Mouse (Mus musculus) liver, adult 2 months (tissue): Measurements from ENCODE around the gene Alox5ap. TPM values are rescaled to one million over a fixed set of nuclear protein-coding genes. Genes with fewer than 3 reads are reported as not detected.

Experiments
- DNase-seq: peaks from one replicate; pipeline ENCODE4 v3.0.0-alpha.2; 2011; ENCODE audit warnings: low read depth, low spot score; ENCODE audit errors: extremely low read depth
- H3K27ac ChIP-seq: fragments of 200-500 bp; replicated peaks from 2 replicates; pipeline ENCODE4 v1.5.1; 2012; ENCODE audit warnings: low read depth, mild to moderate bottlenecking, control low read depth, inconsistent platforms, low read length; ENCODE audit not compliant: insufficient read depth
- H3K27me3 ChIP-seq: fragments of 200-500 bp; 2 replicates; pipeline ENCODE4 v1.6.1; 2012; ENCODE audit warnings: mild to moderate bottlenecking, moderate library complexity, low read length, inconsistent platforms; ENCODE audit not compliant: control insufficient read depth, insufficient read depth
- H3K36me3 ChIP-seq: fragments of 200-500 bp; 2 replicates; pipeline ENCODE4 v1.6.1; 2012; ENCODE audit warnings: low read length, inconsistent platforms; ENCODE audit not compliant: control insufficient read depth, insufficient read depth
- H3K4me1 ChIP-seq: fragments of 200-500 bp; 2 replicates; pipeline ENCODE4 v1.6.1; 2011; ENCODE audit warnings: low read length; ENCODE audit not compliant: control insufficient read depth, insufficient read depth
- H3K4me3 ChIP-seq: fragments of 200-500 bp; 2 replicates; pipeline ENCODE4 v1.5.1; 2011; ENCODE audit warnings: low read depth, mild to moderate bottlenecking, control low read depth, low read length, moderate library complexity; ENCODE audit not compliant: insufficient read depth
- H3K79me2 ChIP-seq: fragments of 200-500 bp; 2 replicates; pipeline ENCODE4 v1.6.1; 2012; ENCODE audit warnings: inconsistent platforms, mild to moderate bottlenecking, low read length, moderate library complexity; ENCODE audit not compliant: control insufficient read depth, insufficient read depth
- H3K9ac ChIP-seq: fragments of 200-500 bp; 2 replicates; pipeline ENCODE4 v1.6.1; 2012; ENCODE audit warnings: low read depth, mild to moderate bottlenecking, control low read depth, inconsistent platforms, low read length
- CTCF ChIP-seq: fragments of 200-500 bp; IDR thresholded peaks from 2 replicates; pipeline ENCODE4 v1.5.1; 2011; ENCODE audit warnings: low read depth, low read length, control low read depth
- POLR2A ChIP-seq: fragments of 200-500 bp; IDR thresholded peaks from 2 replicates; pipeline ENCODE4 v1.6.1; 2011; ENCODE audit warnings: low read length, control low read depth; ENCODE audit not compliant: insufficient read depth; ENCODE audit errors: extremely low read depth
- WGBS: fragments of 180-500 bp; shearing (Covaris S2); methylation state at CpG from one replicate; pipeline ENCODE4 v1.1.7; 2018; 5-methylcytosine and 5-hydroxymethylcytosine counted together
- polyA plus RNA-seq: library from polyadenylated mRNA; depleted of rRNA; stranded (reverse); fragments of >200 nt; gene quantifications from 2 replicates; pipeline ENCODE4 v1.2.3, GENCODE M21; 2012; rRNA removed
- total RNA-seq: library from RNA; depleted of rRNA; stranded (reverse); fragments of >200 nt; gene quantifications from 2 replicates; pipeline ENCODE4 v1.2.3, GENCODE M21; 2014; rRNA removed

Alox5ap gene
- total RNA-seq = 2.3 and 3.8 TPM in 2 replicates
- 4.8 and 6.4 TPM in 2 replicates for polyA plus RNA-seq

DNA sequence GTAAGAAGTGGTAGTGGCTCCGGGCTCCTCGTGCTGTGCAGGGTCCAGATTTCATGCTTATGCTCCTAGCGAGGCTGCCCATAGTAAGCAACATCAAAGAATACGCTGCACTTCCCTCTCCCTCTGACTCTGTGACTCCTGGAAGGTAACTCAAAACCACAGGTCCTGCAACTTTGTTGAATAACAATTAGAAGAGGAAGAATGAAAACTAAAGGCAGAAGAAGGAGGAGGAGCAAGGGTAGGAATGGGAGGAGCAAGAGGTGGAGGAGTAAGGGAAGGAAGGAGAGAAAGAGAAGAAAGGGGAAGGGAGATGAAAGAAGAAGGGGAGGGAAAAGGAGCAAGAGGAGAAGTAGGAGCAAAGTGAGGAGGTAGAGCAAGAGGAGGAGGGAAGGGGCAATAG, at the start of gene Alox5ap:
Alox5ap (plus strand) TSS at position 363 of the 400 bp plus-strand sequence.
- Histone ChIP-seq H3K36me3 (no peaks in the 10 kb centered on the region), H3K9ac (peak within 1 kb of the TSS; percentile 49; the same call in 1 of the 2 replicates), H3K4me1 (no peaks in the 10 kb centered on the region), H3K27ac (no peak within 1 kb of the TSS), H3K79me2 (no peaks in the 10 kb centered on the region), H3K27me3 (no peaks in the 10 kb centered on the region), H3K4me3 (peak within 1 kb of the TSS; percentile 44)
- TF ChIP-seq POLR2A (no peak), CTCF (no peak)
- 60% methylated on average over 4 of the region's 4 CpGs for WGBS
- DNase-seq = no peak

DNA sequence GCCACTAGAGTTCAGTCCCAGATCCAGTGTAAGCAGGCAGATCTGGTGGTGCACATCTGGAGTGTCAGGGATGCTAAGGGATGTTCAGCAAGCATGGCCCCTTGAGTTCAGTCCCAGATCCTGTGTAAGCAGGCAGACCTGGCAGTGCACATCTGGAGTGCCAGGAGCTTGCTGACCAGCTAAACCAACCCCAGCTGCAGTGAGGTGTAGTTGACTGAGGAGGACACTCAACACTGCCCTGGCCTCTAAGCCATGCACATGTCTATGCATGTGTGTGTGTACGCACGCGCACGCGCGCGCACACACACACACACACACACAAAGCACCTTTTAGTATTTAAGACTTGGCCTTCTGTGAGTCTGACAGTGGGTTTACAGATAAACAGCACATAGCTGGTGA, 49.0 kb upstream of the Alox5ap start:
- H3K9ac ChIP-seq = no peak overlapping the region
- TF ChIP-seq POLR2A = no peak
- TF ChIP-seq CTCF = no peak
- WGBS = 98% methylated on average over 7 of the region's 7 CpGs
- H3K4me1 ChIP-seq = no peaks in the 10 kb centered on the region
- DNase-seq = no peak
- no peaks in the 10 kb centered on the region for H3K27me3 ChIP-seq
- H3K27ac ChIP-seq = no peak overlapping the region
- no peaks in the 10 kb centered on the region for H3K79me2 ChIP-seq
- no peak overlapping the region for H3K4me3 ChIP-seq
- peaks cover 31% of the 10 kb centered on the region for H3K36me3 ChIP-seq

DNA sequence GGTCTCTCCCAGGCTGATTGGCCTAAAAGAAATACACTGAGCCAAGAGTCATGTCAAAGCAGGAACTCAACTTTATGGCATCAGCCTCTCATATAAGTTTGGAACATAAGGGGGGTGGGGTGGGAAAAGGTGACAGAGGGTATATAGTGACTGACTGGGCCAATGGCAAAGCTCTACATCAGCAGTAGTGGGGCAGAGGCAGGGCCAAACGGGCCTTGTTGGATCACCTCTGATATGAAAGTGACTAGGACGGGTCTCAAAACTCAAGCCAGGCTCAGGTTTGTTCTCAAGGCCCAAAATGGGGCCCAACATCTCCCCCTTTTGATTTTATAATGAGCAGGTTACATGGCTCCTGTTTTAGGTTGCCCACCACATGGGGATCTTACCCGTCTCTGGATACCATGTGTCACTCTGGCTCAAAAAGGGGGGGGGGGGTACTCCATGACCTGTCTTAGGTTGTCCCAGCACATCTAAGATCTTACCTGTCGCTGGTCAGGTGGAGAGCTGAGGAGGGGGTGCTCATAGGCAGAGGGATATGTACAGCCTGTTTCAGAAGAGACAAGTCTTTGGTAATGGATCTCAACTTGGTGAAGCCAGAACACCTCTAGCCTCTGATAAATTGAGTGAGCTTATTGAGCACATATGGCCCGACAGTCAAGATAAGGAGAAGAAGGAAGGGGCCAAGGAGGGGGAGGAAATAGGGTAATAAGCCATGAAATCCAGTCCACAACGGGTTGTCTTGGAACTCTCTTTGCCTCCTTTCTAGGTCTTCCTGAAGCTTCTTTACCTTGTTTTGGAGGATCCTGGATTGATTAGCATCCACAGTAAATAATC, 46.8 kb upstream of the Alox5ap start:
- H3K27me3 ChIP-seq = no peaks in the 10 kb centered on the region
- no peaks in the 10 kb centered on the region for H3K79me2 ChIP-seq
- H3K36me3 ChIP-seq = peaks cover 21% of the 10 kb centered on the region
- DNase-seq = no peak
- WGBS = 76% methylated on average over 6 of the region's 6 CpGs
- no peak overlapping the region for H3K9ac ChIP-seq
- no peak overlapping the region for H3K27ac ChIP-seq
- TF ChIP-seq CTCF = no peak
- no peak for TF ChIP-seq POLR2A
- no peak overlapping the region for H3K4me3 ChIP-seq
- no peaks in the 10 kb centered on the region for H3K4me1 ChIP-seq

DNA sequence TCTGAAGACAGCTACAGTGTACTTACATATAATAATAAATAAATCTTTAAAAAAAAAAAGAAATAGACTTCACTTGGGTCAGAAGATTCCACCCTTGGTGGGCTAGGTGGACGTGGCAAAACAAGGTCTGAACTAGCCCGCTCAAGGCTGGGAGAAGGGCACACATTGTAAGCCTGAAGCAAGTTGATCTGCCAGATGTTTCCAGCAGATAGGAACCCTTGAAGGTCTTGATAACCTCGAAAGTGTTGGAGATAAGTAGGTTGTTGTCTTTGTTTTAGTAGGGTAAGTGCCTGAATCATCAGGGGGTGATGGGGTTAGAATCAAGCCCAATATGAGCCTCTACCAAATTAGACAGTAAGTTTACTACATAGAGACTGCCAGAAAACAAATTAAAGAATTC, 45.1 kb upstream of the Alox5ap start:
- peaks cover 4% of the 10 kb centered on the region; the same call in 1 of the 2 replicates for H3K36me3 ChIP-seq
- no peak overlapping the region for H3K9ac ChIP-seq
- 53% methylated on average over 3 of the region's 3 CpGs for whole genome bisulfite sequencing
- no peaks in the 10 kb centered on the region for H3K4me1 ChIP-seq
- no peak overlapping the region for H3K4me3 ChIP-seq
- DNase-seq = no peak
- H3K27me3 ChIP-seq = no peaks in the 10 kb centered on the region
- H3K79me2 ChIP-seq = no peaks in the 10 kb centered on the region
- TF ChIP-seq CTCF (no peak), POLR2A (no peak)
- H3K27ac ChIP-seq = no peak overlapping the region

DNA sequence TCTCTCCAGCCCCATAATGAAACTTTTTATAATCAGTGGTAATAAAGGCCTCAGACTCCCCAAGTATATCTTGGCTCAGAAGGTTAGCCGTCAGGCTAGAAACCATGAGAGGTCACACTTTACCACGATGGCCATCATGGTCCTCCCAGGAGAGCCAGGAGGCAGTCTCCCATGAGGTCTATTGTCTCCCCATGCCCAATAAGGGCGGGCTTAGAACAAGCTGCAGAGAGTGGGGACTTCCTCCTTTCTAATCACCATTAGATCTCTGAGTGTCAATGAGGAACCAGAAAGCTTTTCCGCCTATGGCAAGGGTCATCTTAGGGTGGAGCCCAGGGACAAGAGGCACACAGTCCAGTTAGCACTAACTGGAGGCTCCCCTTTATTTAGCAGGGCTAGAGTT, 43.2 kb upstream of the Alox5ap start:
- H3K27ac ChIP-seq = no peak overlapping the region
- H3K9ac ChIP-seq = no peak overlapping the region
- H3K4me3 ChIP-seq = no peak overlapping the region
- WGBS = 91% methylated on average over 4 of the region's 4 CpGs
- no peaks in the 10 kb centered on the region for H3K36me3 ChIP-seq
- no peak for TF ChIP-seq POLR2A
- no peak for TF ChIP-seq CTCF
- no peaks in the 10 kb centered on the region for H3K79me2 ChIP-seq
- H3K4me1 ChIP-seq = no peaks in the 10 kb centered on the region
- H3K27me3 ChIP-seq = no peaks in the 10 kb centered on the region
- peak; percentile 17 for DNase-seq

DNA sequence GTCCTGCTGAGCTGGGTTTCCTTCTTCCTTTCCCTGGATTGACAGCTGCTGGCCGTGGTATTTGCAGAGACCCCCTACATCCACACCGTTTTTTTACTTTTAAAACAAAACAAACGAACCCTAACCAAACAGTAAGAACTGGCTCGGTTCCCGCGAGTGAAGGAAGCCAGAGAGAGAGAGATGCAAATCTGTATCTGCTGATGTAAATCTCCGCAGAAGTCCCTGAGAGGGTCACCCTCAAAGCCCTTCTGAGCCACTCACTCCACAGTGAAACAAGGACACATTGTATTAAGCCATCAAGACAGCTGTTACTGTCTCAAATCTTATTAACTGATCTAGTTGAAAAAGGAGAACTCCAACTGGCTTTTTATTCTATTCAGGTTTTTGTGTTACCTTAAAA, 39.9 kb upstream of the Alox5ap start:
- H3K79me2 ChIP-seq = no peaks in the 10 kb centered on the region
- no peaks in the 10 kb centered on the region for H3K36me3 ChIP-seq
- no peak overlapping the region for H3K4me3 ChIP-seq
- no peak overlapping the region for H3K9ac ChIP-seq
- no peak for DNase-seq
- no peaks in the 10 kb centered on the region for H3K27me3 ChIP-seq
- no peaks in the 10 kb centered on the region for H3K4me1 ChIP-seq
- 29% methylated on average over 7 of the region's 7 CpGs for WGBS
- TF ChIP-seq CTCF (no peak), POLR2A (no peak)
- no peak overlapping the region for H3K27ac ChIP-seq
